Mouse (Mus musculus): Measurements from ENCODE around the gene Hivep2. TPM values are rescaled to one million over a fixed set of nuclear protein-coding genes. Genes with fewer than 3 reads are reported as not detected.

Gene Hivep2
- total RNA-seq, 2 experiments from 2014 or later = 53.4 to 64.4 TPM

- no peak for DNase-seq
These were observed 83.1 kb downstream of the Hivep2 start for GRCm38 (mm10) chr10:14048916-14049445.

DNA sequence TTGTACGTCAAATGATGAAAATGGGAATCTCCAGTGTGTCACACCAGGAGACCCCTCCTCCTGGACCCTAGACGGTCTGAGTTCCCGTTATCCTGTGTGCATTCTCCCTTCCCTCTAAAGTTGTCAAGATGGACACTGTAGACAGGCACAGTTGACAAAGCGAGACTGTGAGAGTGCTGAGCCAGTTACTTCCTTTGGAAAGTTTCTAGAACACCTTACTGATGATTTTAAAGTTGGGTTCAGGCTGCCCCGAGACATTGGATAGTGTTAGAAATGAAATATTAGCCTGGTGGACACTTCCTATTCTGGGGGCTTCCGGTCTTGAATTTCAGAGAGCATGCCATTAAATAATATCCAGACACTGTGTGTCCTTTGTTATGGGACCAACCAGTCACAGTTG is 83.8 kb downstream of the Hivep2 start:
- no peak for DNase-seq

DNA sequence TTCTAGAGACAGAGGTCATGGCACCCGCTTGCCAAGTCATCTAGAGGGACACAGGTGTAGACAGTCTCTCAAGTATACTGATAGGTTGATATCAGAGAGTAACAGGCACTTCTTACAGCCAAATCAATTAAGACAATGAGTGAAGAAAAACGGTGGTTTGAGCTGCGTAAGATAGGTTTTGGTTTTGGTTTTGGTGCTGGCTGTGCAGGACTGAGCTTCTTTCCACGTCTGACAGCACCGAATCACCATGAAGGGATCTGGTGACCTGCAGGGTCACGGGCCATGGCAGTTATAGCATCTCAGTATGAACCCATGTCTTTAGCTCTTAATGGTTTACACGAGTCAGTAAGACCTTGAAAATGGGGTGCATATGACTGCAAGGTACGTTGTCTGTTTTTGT is 84.7 kb downstream of the Hivep2 start:
- DNase-seq = no peak

GRCm38 (mm10) chr10:14052109-14052689 is 86.3 kb downstream of the Hivep2 start:
- no peak for DNase-seq

- DNase-seq = no peak
These were observed 89.0 kb downstream of the Hivep2 start for GRCm38 (mm10) chr10:14054860-14055259.

DNA sequence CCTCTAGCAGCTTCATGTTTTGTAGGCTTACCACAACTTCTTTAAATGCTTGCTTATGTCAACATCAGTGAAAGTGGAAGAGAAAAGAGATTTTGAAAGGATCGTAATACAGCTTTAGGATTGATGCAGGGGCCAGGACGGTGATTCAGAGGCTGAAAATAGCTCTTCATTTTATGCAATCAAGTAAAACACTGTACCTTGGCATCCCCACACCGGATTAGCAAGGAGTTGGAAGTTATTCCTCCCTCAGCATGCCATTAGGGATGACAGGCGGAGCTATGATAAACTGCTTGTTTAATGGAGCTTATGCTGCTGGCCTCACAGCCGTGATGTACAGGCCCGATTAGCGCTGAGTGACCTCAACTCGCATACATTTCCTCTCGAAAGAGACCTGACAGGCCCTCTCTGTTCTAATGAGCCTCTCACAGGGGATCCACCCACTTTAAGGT is 89.7 kb downstream of the Hivep2 start:
- DNase-seq = no peak

GRCm38 (mm10) chr10:14056057-14056456 is 90.2 kb downstream of the Hivep2 start:
- no peak for DNase-seq

DNA sequence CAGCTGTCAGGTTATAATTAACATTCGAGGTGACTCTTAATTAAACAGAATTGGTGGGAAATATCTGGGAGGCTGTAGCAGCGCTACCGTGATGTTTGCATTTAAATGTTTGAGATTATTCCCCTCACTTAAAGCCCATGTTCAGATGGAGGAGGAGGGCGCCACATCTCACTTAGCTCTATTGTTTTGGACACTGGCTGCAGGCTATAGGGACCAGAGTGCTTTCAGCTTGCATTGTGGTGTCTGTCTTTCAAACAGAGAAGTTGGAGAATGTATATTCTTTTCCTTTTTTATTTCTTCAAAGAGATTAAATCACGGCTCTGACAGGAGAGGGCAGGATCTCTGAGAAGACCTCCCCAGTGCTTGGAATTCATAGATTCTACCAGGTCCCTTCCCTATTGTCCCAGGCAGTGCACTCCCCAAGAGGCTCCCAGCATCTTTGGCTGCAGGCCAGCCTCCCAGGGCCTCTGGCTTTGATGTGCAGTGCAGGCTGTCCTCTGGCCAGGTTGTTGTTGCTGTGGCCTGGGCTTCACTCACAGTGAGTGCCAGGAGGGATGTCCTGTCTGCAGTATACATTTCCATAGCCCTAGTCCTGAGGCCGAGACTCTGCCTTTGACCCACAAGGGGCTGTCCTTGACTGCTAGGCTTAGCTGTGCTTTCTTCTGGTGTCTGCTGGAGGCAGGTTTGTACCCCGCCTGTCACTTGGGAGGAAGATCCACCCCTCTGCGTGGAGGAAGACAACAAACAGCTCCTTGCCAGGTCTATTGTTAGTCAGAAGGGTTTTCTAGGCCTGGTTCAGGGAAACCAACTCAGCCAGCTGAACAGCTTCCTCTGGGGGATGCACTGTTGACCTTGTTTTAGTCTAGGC is 90.9 kb downstream of the Hivep2 start:
- DNase-seq = peak; percentile 76

GRCm38 (mm10) chr10:14057841-14058605 is 92.1 kb downstream of the Hivep2 start:
- DNase-seq = no peak

DNA sequence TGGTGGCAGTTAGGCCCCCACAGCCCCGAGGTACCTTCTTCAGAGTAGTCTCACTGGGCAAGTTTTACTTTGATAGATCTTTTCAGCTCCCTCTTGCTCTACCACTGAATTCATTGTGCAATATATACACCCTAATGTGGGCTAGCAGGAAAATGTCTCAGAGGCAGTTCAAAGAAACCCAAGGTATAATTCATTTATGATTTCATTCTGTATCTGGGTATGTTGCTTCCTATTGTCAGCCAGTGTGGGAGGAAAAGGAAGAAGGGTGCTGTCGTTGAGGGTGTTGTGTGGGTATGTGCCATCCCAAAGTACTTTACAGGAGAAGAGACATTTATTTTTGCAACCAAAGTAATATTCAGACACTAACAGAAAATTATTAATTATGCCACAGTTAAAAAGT is 92.9 kb downstream of the Hivep2 start:
- no peak for DNase-seq

DNA sequence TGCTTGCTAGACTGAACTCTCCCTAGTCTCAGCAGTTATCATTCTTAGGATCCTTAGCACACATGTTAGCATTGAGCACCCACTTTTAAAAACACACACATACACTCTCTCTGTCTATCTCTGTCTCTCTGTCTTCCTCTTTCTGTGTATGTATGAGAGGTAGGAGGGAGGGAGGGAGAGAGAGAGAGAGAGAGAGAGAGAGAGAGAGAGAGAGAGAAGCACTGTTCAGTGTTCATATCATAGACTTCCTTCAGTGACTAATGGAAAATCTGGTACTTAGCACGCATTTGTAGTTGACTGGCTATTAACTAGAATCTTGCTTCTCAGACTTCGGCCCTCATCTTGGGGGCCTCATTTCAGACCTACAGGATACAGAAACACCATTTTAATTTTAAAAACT is 93.7 kb downstream of the Hivep2 start:
- no peak for DNase-seq

DNA sequence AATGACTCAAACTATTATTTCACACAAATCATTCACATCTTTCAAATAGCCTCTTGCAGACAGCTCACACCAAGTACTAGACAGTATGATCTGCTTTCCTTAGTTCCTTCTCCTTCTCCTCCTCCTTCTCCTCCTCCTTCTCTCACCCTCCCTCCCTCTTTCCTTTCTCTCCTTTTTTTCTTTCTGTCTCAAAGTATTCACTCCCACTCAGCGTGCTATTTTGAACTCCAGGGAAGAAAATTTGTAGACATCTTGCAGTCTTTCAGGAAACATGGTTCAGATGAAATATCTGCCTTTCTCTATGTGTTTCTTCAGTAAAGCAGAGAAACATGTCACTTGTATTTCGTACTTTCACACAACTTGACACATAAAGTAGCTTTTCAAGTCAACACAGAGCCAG is 94.4 kb downstream of the Hivep2 start:
- DNase-seq = no peak

- DNase-seq = no peak
These were observed 97.4 kb downstream of the Hivep2 start for GRCm38 (mm10) chr10:14063226-14063625.

- no peak for DNase-seq
These were observed 99.0 kb downstream of the Hivep2 start for GRCm38 (mm10) chr10:14064759-14065395.

GRCm38 (mm10) chr10:14067802-14068201 is 101.9 kb downstream of the Hivep2 start:
- no peak for DNase-seq

- no peak for DNase-seq
These were observed 104.7 kb downstream of the Hivep2 start for GRCm38 (mm10) chr10:14070498-14071079.

DNA sequence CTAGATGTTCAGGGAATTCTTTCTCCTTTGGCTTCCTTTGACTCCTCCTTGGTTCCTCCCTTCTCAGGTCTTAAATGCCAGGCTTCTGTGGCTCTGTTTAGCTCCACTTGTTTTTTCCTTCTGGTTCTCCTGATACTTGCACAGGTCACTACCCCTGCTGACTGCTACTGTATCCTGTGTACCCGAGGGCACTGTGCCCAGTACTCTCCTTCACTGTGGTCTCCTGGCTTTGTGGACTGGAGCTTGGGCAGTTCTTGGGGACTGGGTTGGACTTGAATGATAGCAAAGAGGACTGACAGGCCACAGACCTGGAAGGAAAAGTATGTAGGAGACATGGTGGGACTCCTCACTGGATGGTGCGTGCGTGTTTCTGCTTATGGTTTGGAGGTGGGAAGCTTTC is 106.6 kb downstream of the Hivep2 start:
- no peak for DNase-seq

DNA sequence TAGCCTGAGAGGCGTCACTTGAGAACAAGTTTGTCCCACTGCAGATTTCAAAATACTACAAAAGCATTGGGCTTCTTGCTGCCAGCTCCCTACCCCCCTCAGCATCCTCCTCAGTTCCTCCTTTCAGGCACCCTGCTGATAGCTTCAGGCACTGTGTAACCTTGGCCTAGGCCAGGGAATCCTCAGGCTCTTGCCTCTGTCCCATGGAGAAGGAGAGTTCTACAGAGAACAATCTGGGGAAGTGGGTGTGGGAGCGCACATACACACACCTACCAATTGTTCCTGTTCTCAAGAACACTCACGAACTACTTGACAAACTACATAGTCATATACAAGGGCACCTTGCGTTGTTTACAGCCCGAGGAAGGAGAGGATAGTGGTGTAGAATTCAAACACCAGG is 109.9 kb downstream of the Hivep2 start:
- no peak for DNase-seq

DNA sequence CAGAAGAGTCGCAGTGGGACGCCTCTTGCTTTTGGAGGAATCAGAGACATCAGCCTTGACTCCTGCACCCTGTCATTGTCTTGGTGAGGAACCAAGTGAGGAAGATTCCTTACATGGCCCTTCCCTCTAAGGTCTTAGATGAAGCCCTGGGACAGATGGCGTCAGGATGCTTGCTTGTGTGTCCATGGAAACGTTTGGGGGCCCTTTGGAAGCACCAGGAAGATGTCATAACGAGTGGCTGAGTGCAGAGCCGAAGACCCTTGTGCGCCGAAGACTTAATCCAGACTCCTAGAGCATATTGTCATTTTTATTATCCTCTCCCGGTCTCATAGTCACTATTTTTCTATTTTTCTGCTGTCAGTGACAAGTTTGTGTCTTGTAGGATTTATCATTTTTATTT is 111.0 kb downstream of the Hivep2 start:
- DNase-seq = no peak

DNA sequence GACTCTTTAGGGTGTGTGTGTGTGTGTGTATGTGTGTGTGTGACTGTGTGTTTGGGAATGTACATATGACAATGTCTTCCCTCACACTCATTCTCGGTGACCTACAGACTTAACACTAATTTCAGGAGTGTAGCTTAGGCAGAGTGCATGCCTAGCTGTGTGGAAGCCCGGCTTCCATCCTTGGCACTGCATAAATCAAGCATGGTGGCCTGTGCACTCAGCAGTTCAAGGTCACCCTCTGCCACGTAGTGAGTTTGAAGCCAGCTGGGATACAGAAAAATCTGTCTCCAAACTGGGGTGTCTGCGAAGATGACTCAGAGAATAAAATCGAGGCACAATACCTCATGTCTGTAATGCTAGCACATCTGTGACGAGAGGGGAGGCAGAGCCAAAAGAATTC is 115.0 kb downstream of the Hivep2 start:
- no peak for DNase-seq

DNA sequence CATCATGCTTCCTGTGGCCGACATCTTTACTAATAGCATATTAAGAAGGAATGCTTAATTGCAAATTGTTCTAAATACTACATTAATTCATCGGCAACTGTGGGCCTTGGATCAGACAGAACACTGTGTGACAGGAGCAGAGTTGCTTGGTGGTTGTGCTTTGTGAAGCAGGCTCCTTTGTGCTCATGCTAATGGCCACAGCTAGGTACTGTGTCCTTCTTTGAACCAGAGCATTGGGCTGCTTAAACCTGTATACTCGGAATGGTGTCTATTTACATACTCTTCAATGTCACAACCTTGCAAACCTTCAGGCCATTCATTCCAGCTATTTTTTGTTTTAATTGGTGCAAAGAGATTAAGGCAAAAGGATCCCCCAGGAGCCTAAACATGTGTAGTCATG is 115.9 kb downstream of the Hivep2 start:
- DNase-seq = no peak

- no peak for DNase-seq
These were observed 116.4 kb downstream of the Hivep2 start for GRCm38 (mm10) chr10:14082275-14082674.
